Comparison of ENCODE assay signal across 23 mouse cellular contexts in genomic region chr10:19505174-19505573, GRCm38 (mm10).
"Had no signal": no experiment of that assay in that cellular context is flagged by ENCODE, and none has a peak within 500 bp of the region (broad histone marks: within the 10 kb centered on the region; RNA-seq: fewer than 3 reads in every experiment).

No protein-coding gene starts in this region.

- ATAC-seq: hindbrain, postnatal 0 days; intestine, embryonic 15.5 days; intestine, postnatal 0 days; liver, embryonic 12.5 days had no signal

- H3K9me3 ChIP-seq: heart, embryonic 10.5 days; heart, embryonic 12.5 days; hindbrain, embryonic 12.5 days; intestine, embryonic 15.5 days; limb, embryonic 13.5 days; limb, embryonic 15.5 days; liver, embryonic 12.5 days had no signal

- H3K4me2 ChIP-seq: heart, embryonic 12.5 days; hindbrain, embryonic 12.5 days; hindbrain, embryonic 14.5 days; intestine, embryonic 15.5 days; limb, embryonic 13.5 days; limb, embryonic 15.5 days; liver, embryonic 12.5 days had no signal

- H3K27me3 ChIP-seq: heart, embryonic 12.5 days; hindbrain, embryonic 12.5 days; intestine, embryonic 15.5 days; limb, embryonic 13.5 days; limb, embryonic 15.5 days; liver, embryonic 12.5 days had no signal

- H3K4me3 ChIP-seq: gastrocnemius, adult 2 months; heart, embryonic 10.5 days; heart, embryonic 12.5 days; hindbrain, embryonic 10.5 days; hindbrain, embryonic 12.5 days; intestine, embryonic 15.5 days; limb, embryonic 13.5 days; limb, embryonic 15.5 days; liver, embryonic 12.5 days had no signal

- H3K36me3 ChIP-seq: heart, embryonic 10.5 days; heart, embryonic 12.5 days; hindbrain, embryonic 10.5 days; hindbrain, embryonic 12.5 days; intestine, embryonic 15.5 days; limb, embryonic 13.5 days; limb, embryonic 15.5 days; liver, embryonic 12.5 days had no signal

- H3K9ac ChIP-seq: heart, embryonic 12.5 days; hindbrain, embryonic 12.5 days; hindbrain, embryonic 14.5 days; intestine, embryonic 15.5 days; limb, embryonic 13.5 days; limb, embryonic 15.5 days; liver, embryonic 12.5 days had no signal

- H3K4me1 ChIP-seq: hindbrain, embryonic 12.5 days; intestine, embryonic 15.5 days; limb, embryonic 15.5 days; liver, embryonic 12.5 days had no signal

- DNase-seq: gastrocnemius, adult 2 months; gastrocnemius, postnatal 10 days; gastrocnemius, postnatal 25 days; heart, postnatal 10 days; heart, postnatal 4 days; kidney, adult 18-20 months; kidney, adult 8-10 months; kidney, postnatal 10 days; kidney, postnatal 36 days; layer of hippocampus, adult 9-11 months; layer of hippocampus, postnatal 36 days; left cerebral cortex, postnatal 4 days had no signal

- H3K27ac ChIP-seq: gastrocnemius, adult 2 months; heart, embryonic 10.5 days; hindbrain, embryonic 10.5 days; hindbrain, embryonic 12.5 days; hindbrain, embryonic 14.5 days; hindbrain, postnatal 0 days; intestine, embryonic 15.5 days; limb, embryonic 13.5 days; limb, embryonic 15.5 days; liver, embryonic 12.5 days had no signal
